Mouse (Mus musculus): ENCODE data around the gene Lrp3. TPM values are rescaled to one million over a fixed set of nuclear protein-coding genes. Genes with fewer than 3 reads are reported as not detected.

The Lrp3 gene
- polyA plus RNA-seq, 1 experiment from 2014 or later: 23.9 TPM

- WGBS: 78% methylated on average over 4 of the region's 4 CpGs
- ATAC-seq: no peak
- H3K4me2 ChIP-seq (ENCODE audit: low read length): no peak overlapping the region
- H3K9me3 ChIP-seq (replicated peaks; ENCODE audit: control insufficient read depth, low read length, poor library complexity, severe bottlenecking): no peaks in the 10 kb centered on the region
- no peak overlapping the region for H3K9ac ChIP-seq (ENCODE audit: low read depth, low read length)
- no peak overlapping the region for H3K27ac ChIP-seq (ENCODE audit: low read length)
- no peak overlapping the region for H3K4me3 ChIP-seq (ENCODE audit: low read depth, low read length)
- no peaks in the 10 kb centered on the region for H3K36me3 ChIP-seq (ENCODE audit: control insufficient read depth, insufficient read depth, low read length)
- H3K27me3 ChIP-seq (ENCODE audit: control insufficient read depth, insufficient read depth, low read depth, low read length): no peaks in the 10 kb centered on the region
- no peaks in the 10 kb centered on the region for H3K4me1 ChIP-seq (ENCODE audit: control insufficient read depth, insufficient read depth, low read length)
These were observed 39.8 kb downstream of the Lrp3 start for GRCm38 (mm10) chr7:35175533-35175932.

- 83% methylated on average over 4 of the region's 4 CpGs for WGBS
- Histone ChIP-seq H3K9me3 (replicated peaks; ENCODE audit: control insufficient read depth, low read length, poor library complexity, severe bottlenecking) (no peaks in the 10 kb centered on the region), H3K36me3 (ENCODE audit: control insufficient read depth, insufficient read depth, low read length) (no peaks in the 10 kb centered on the region), H3K27ac (ENCODE audit: low read length) (no peak overlapping the region), H3K9ac (ENCODE audit: low read depth, low read length) (no peak overlapping the region), H3K4me3 (ENCODE audit: low read depth, low read length) (no peak overlapping the region), H3K27me3 (ENCODE audit: control insufficient read depth, insufficient read depth, low read depth, low read length) (no peaks in the 10 kb centered on the region), H3K4me2 (ENCODE audit: low read length) (no peak overlapping the region), H3K4me1 (ENCODE audit: control insufficient read depth, insufficient read depth, low read length) (no peaks in the 10 kb centered on the region)
- ATAC-seq: no peak
These were observed 42.8 kb downstream of the Lrp3 start for GRCm38 (mm10) chr7:35172519-35172918.

GRCm38 (mm10) chr7:35171867-35172382 is 43.4 kb downstream of the Lrp3 start:
- 2% methylated on average over 15 of the region's 16 CpGs for WGBS
- no peak overlapping the region for H3K27ac ChIP-seq (ENCODE audit: low read length)
- peak; percentile 77 for ATAC-seq
- no peaks in the 10 kb centered on the region for H3K4me1 ChIP-seq (ENCODE audit: control insufficient read depth, insufficient read depth, low read length)
- no peak overlapping the region for H3K4me3 ChIP-seq (ENCODE audit: low read depth, low read length)
- H3K4me2 ChIP-seq (ENCODE audit: low read length): 0 out of 2 replicates have a peak overlapping the region, but pooled peaks have one; percentile 15
- no peaks in the 10 kb centered on the region for H3K27me3 ChIP-seq (ENCODE audit: control insufficient read depth, insufficient read depth, low read depth, low read length)
- no peak overlapping the region for H3K9ac ChIP-seq (ENCODE audit: low read depth, low read length)
- H3K36me3 ChIP-seq (ENCODE audit: control insufficient read depth, insufficient read depth, low read length): no peaks in the 10 kb centered on the region
- H3K9me3 ChIP-seq (replicated peaks; ENCODE audit: control insufficient read depth, low read length, poor library complexity, severe bottlenecking): no peaks in the 10 kb centered on the region

GRCm38 (mm10) chr7:35169341-35169740 is 46.0 kb downstream of the Lrp3 start:
- Histone ChIP-seq H3K4me2 (ENCODE audit: low read length) (no peak overlapping the region), H3K4me3 (ENCODE audit: low read depth, low read length) (no peak overlapping the region), H3K36me3 (ENCODE audit: control insufficient read depth, insufficient read depth, low read length) (no peaks in the 10 kb centered on the region), H3K4me1 (ENCODE audit: control insufficient read depth, insufficient read depth, low read length) (no peaks in the 10 kb centered on the region), H3K27ac (ENCODE audit: low read length) (no peak overlapping the region), H3K27me3 (ENCODE audit: control insufficient read depth, insufficient read depth, low read depth, low read length) (no peaks in the 10 kb centered on the region), H3K9ac (ENCODE audit: low read depth, low read length) (no peak overlapping the region), H3K9me3 (replicated peaks; ENCODE audit: control insufficient read depth, low read length, poor library complexity, severe bottlenecking) (no peaks in the 10 kb centered on the region)
- ATAC-seq: no peak
- WGBS: 14% methylated on average over 6 of the region's 6 CpGs

- no peaks in the 10 kb centered on the region for H3K4me1 ChIP-seq (ENCODE audit: control insufficient read depth, insufficient read depth, low read length)
- 79% methylated on average over 2 of the region's 2 CpGs for WGBS
- no peaks in the 10 kb centered on the region for H3K27me3 ChIP-seq (ENCODE audit: control insufficient read depth, insufficient read depth, low read depth, low read length)
- no peaks in the 10 kb centered on the region for H3K36me3 ChIP-seq (ENCODE audit: control insufficient read depth, insufficient read depth, low read length)
- no peaks in the 10 kb centered on the region for H3K9me3 ChIP-seq (replicated peaks; ENCODE audit: control insufficient read depth, low read length, poor library complexity, severe bottlenecking)
- H3K4me2 ChIP-seq (ENCODE audit: low read length): no peak overlapping the region
- H3K4me3 ChIP-seq (ENCODE audit: low read depth, low read length): no peak overlapping the region
- ATAC-seq: no peak
- no peak overlapping the region for H3K27ac ChIP-seq (ENCODE audit: low read length)
- no peak overlapping the region for H3K9ac ChIP-seq (ENCODE audit: low read depth, low read length)
These were observed 47.4 kb downstream of the Lrp3 start for GRCm38 (mm10) chr7:35167925-35168324.

- no peak overlapping the region for H3K4me2 ChIP-seq (ENCODE audit: low read length)
- no peak overlapping the region for H3K27ac ChIP-seq (ENCODE audit: low read length)
- no peaks in the 10 kb centered on the region for H3K27me3 ChIP-seq (ENCODE audit: control insufficient read depth, insufficient read depth, low read depth, low read length)
- no peak overlapping the region for H3K4me3 ChIP-seq (ENCODE audit: low read depth, low read length)
- WGBS: 90% methylated on average over 5 of the region's 5 CpGs
- no peak for ATAC-seq
- no peaks in the 10 kb centered on the region for H3K4me1 ChIP-seq (ENCODE audit: control insufficient read depth, insufficient read depth, low read length)
- no peaks in the 10 kb centered on the region for H3K36me3 ChIP-seq (ENCODE audit: control insufficient read depth, insufficient read depth, low read length)
- no peaks in the 10 kb centered on the region for H3K9me3 ChIP-seq (replicated peaks; ENCODE audit: control insufficient read depth, low read length, poor library complexity, severe bottlenecking)
- H3K9ac ChIP-seq (ENCODE audit: low read depth, low read length): no peak overlapping the region
These were observed 48.3 kb downstream of the Lrp3 start for GRCm38 (mm10) chr7:35166988-35167387.

- H3K4me2 ChIP-seq (ENCODE audit: low read length): no peak overlapping the region
- no peak overlapping the region for H3K4me3 ChIP-seq (ENCODE audit: low read depth, low read length)
- no peaks in the 10 kb centered on the region for H3K27me3 ChIP-seq (ENCODE audit: control insufficient read depth, insufficient read depth, low read depth, low read length)
- H3K27ac ChIP-seq (ENCODE audit: low read length): no peak overlapping the region
- 76% methylated on average over 6 of the region's 6 CpGs for WGBS
- no peaks in the 10 kb centered on the region for H3K9me3 ChIP-seq (replicated peaks; ENCODE audit: control insufficient read depth, low read length, poor library complexity, severe bottlenecking)
- H3K9ac ChIP-seq (ENCODE audit: low read depth, low read length): no peak overlapping the region
- no peak for ATAC-seq
- H3K4me1 ChIP-seq (ENCODE audit: control insufficient read depth, insufficient read depth, low read length): no peaks in the 10 kb centered on the region
- H3K36me3 ChIP-seq (ENCODE audit: control insufficient read depth, insufficient read depth, low read length): no peaks in the 10 kb centered on the region
These were observed 51.2 kb downstream of the Lrp3 start for GRCm38 (mm10) chr7:35164131-35164530.

- H3K4me3 ChIP-seq (ENCODE audit: low read depth, low read length): no peak overlapping the region
- no peaks in the 10 kb centered on the region for H3K36me3 ChIP-seq (ENCODE audit: control insufficient read depth, insufficient read depth, low read length)
- H3K4me2 ChIP-seq (ENCODE audit: low read length): no peak overlapping the region
- H3K9ac ChIP-seq (ENCODE audit: low read depth, low read length): no peak overlapping the region
- no peak overlapping the region for H3K27ac ChIP-seq (ENCODE audit: low read length)
- ATAC-seq: no peak
- WGBS: 72% methylated on average over 7 of the region's 7 CpGs
- H3K9me3 ChIP-seq (replicated peaks; ENCODE audit: control insufficient read depth, low read length, poor library complexity, severe bottlenecking): no peaks in the 10 kb centered on the region
- no peaks in the 10 kb centered on the region for H3K4me1 ChIP-seq (ENCODE audit: control insufficient read depth, insufficient read depth, low read length)
- H3K27me3 ChIP-seq (ENCODE audit: control insufficient read depth, insufficient read depth, low read depth, low read length): no peaks in the 10 kb centered on the region
These were observed 51.7 kb downstream of the Lrp3 start for GRCm38 (mm10) chr7:35163600-35163999.

- H3K4me3 ChIP-seq (ENCODE audit: low read depth, low read length): no peak overlapping the region
- no peaks in the 10 kb centered on the region for H3K27me3 ChIP-seq (ENCODE audit: control insufficient read depth, insufficient read depth, low read depth, low read length)
- H3K4me1 ChIP-seq (ENCODE audit: control insufficient read depth, insufficient read depth, low read length): no peaks in the 10 kb centered on the region
- no peak overlapping the region for H3K4me2 ChIP-seq (ENCODE audit: low read length)
- ATAC-seq: no peak
- no peak overlapping the region for H3K27ac ChIP-seq (ENCODE audit: low read length)
- H3K9ac ChIP-seq (ENCODE audit: low read depth, low read length): no peak overlapping the region
- H3K36me3 ChIP-seq (ENCODE audit: control insufficient read depth, insufficient read depth, low read length): no peaks in the 10 kb centered on the region
- H3K9me3 ChIP-seq (replicated peaks; ENCODE audit: control insufficient read depth, low read length, poor library complexity, severe bottlenecking): no peaks in the 10 kb centered on the region
- 83% methylated on average over 6 of the region's 6 CpGs for WGBS
These were observed 52.9 kb downstream of the Lrp3 start for GRCm38 (mm10) chr7:35162443-35162842.
